10 mouse cellular contexts compared by ENCODE assay signal in the genomic region with DNA sequence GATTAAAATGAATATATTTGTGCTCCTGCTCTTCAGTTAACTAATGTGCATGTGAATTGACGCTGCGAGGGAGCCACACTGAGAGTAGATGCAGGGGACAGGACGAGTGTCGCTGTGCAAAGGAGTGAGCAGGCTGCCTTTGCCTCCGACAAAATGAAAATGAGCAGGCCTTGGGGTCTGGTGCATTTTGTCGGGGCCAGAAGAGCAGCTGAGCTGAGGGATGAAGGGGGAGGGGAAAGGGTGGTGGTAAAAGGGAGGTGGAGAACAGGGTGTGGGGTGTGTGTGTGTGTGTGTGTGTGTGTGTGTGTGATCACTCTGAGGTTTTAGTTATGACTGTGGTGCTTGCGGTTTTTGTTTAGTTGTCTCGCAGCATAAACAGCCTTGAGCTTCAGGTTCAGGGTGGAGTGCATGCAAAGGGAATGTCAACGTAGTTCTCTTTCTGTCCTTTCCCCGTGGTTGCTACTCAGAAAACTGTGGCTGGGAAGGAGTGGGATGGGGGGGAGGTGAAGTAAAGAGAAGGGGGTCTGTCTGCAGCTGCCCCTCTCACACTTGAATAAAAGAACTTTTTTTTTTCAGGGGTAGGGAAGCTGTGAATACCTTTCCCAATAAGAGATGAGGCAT.
DNase-seq lines count a peak whose midpoint lies in the region; ATAC-seq and TF ChIP-seq lines count a peak whose summit lies in the region.
"Had no signal": no experiment of that assay in that cellular context is flagged by ENCODE, and none has a peak within 500 bp of the region (broad histone marks: within the 10 kb centered on the region; RNA-seq: fewer than 3 reads in every experiment).

No protein-coding gene starts in this region.

- no peak overlapping the region for H3K4me3 ChIP-seq in kidney, embryonic 15.5 days (replicated peaks)
- H3K4me3 ChIP-seq in embryonic facial prominence, embryonic 11.5 days (ENCODE audit: low read depth, low read length), result no peak overlapping the region
- H3K4me3 ChIP-seq in hindbrain, postnatal 0 days (ENCODE audit: low read length), result peak overlapping the region; percentile 19
- H3K4me3 ChIP-seq in midbrain, embryonic 13.5 days (replicated peaks), result peak overlapping the region; percentile 26
- H3K4me3 ChIP-seq in intestine, embryonic 16.5 days (ENCODE audit: low read length), result no peak overlapping the region
- H3K4me3 ChIP-seq: myocyte had no signal

- H3K4me2 ChIP-seq in kidney, embryonic 15.5 days, result peak overlapping the region; percentile 37
- no peak overlapping the region for H3K4me2 ChIP-seq in embryonic facial prominence, embryonic 11.5 days (ENCODE audit: low read depth, low read length)
- H3K4me2 ChIP-seq in hindbrain, postnatal 0 days (ENCODE audit: low read depth, low read length), result peak overlapping the region; percentile 59
- peak overlapping the region; percentile 52 for H3K4me2 ChIP-seq in midbrain, embryonic 13.5 days (replicated peaks)
- H3K4me2 ChIP-seq in intestine, embryonic 16.5 days (ENCODE audit: low read depth, low read length), result no peak overlapping the region

- peak; percentile 41 for ATAC-seq in kidney, embryonic 15.5 days (replicated peaks; ENCODE audit: low FRiP score)
- peak; percentile 79 for ATAC-seq in embryonic facial prominence, embryonic 11.5 days (replicated peaks; ENCODE audit: insufficient number of reproducible peaks, low FRiP score, low TSS enrichment, low read depth)
- ATAC-seq in hindbrain, postnatal 0 days, result peak; percentile 84
- peak; percentile 83 for ATAC-seq in midbrain, embryonic 13.5 days
- no peak for ATAC-seq in erythroblast, adult 5-6 weeks (replicated peaks; ENCODE audit: low FRiP score, poor library complexity, severe bottlenecking)
- ATAC-seq in intestine, embryonic 16.5 days, result no peak

- no peaks in the 10 kb centered on the region for H3K27me3 ChIP-seq in kidney, embryonic 15.5 days
- no peaks in the 10 kb centered on the region for H3K27me3 ChIP-seq in embryonic facial prominence, embryonic 11.5 days (ENCODE audit: control insufficient read depth, insufficient read depth, low read length)
- H3K27me3 ChIP-seq in hindbrain, postnatal 0 days (ENCODE audit: insufficient read depth, low read length), result no peaks in the 10 kb centered on the region
- H3K27me3 ChIP-seq in midbrain, embryonic 13.5 days, result no peaks in the 10 kb centered on the region
- H3K27me3 ChIP-seq in intestine, embryonic 16.5 days (replicated peaks; ENCODE audit: control insufficient read depth, insufficient read depth, low read length), result peaks cover 3% of the 10 kb centered on the region; the same call in 1 of the 2 replicates

- TF ChIP-seq CTCF in hindbrain, postnatal 0 days (IDR thresholded peaks at IDR 0.05; ENCODE audit: low read depth), result no peak

- peak overlapping the region; percentile 57 for H3K27ac ChIP-seq in kidney, embryonic 15.5 days
- 0 out of 2 replicates have a peak overlapping the region, but pooled peaks have one; percentile 13 for H3K27ac ChIP-seq in embryonic facial prominence, embryonic 11.5 days (replicated peaks; ENCODE audit: low read depth, low read length)
- peak overlapping the region; percentile 91 for H3K27ac ChIP-seq in hindbrain, postnatal 0 days
- H3K27ac ChIP-seq in midbrain, embryonic 13.5 days, result peak overlapping the region; percentile 97
- no peak overlapping the region for H3K27ac ChIP-seq in intestine, embryonic 16.5 days (ENCODE audit: low read length)

- H3K36me3 ChIP-seq in kidney, embryonic 15.5 days, result no peaks in the 10 kb centered on the region
- H3K36me3 ChIP-seq in embryonic facial prominence, embryonic 11.5 days (replicated peaks; ENCODE audit: control insufficient read depth, insufficient read depth, low read depth, low read length), result no peaks in the 10 kb centered on the region
- no peaks in the 10 kb centered on the region for H3K36me3 ChIP-seq in hindbrain, postnatal 0 days (ENCODE audit: insufficient read depth, low read length)
- no peaks in the 10 kb centered on the region for H3K36me3 ChIP-seq in midbrain, embryonic 13.5 days
- H3K36me3 ChIP-seq in intestine, embryonic 16.5 days (ENCODE audit: control insufficient read depth, insufficient read depth, low read length), result no peaks in the 10 kb centered on the region
- H3K36me3 ChIP-seq: G1E had no signal

- H3K9ac ChIP-seq in kidney, embryonic 15.5 days, result no peak overlapping the region
- H3K9ac ChIP-seq in embryonic facial prominence, embryonic 11.5 days (replicated peaks; ENCODE audit: low read length), result no peak overlapping the region
- peak overlapping the region; percentile 61 for H3K9ac ChIP-seq in hindbrain, postnatal 0 days (replicated peaks; ENCODE audit: low read length)
- peak overlapping the region; percentile 63 for H3K9ac ChIP-seq in midbrain, embryonic 13.5 days (replicated peaks)
- H3K9ac ChIP-seq in intestine, embryonic 16.5 days (ENCODE audit: low read depth, low read length), result no peak overlapping the region

- 16% methylated on average over 10 of the region's 10 CpGs for WGBS in kidney, embryonic 15.5 days
- WGBS in embryonic facial prominence, embryonic 11.5 days, result 11% methylated on average over 10 of the region's 10 CpGs
- WGBS in hindbrain, postnatal 0 days, result 5% methylated on average over 10 of the region's 10 CpGs
- 2% methylated on average over 10 of the region's 10 CpGs for WGBS in midbrain, embryonic 13.5 days
- 15% methylated on average over 10 of the region's 10 CpGs for WGBS in intestine, embryonic 16.5 days

- peaks cover 17% of the 10 kb centered on the region for H3K4me1 ChIP-seq in kidney, embryonic 15.5 days
- H3K4me1 ChIP-seq in embryonic facial prominence, embryonic 11.5 days (ENCODE audit: control insufficient read depth, insufficient read depth, low read length), result no peaks in the 10 kb centered on the region
- H3K4me1 ChIP-seq in hindbrain, postnatal 0 days (ENCODE audit: insufficient read depth, low read length), result peaks cover 26% of the 10 kb centered on the region; the same call in 1 of the 2 replicates
- H3K4me1 ChIP-seq in midbrain, embryonic 13.5 days (replicated peaks), result peaks cover 59% of the 10 kb centered on the region
- H3K4me1 ChIP-seq in intestine, embryonic 16.5 days (ENCODE audit: control insufficient read depth, insufficient read depth, low read length), result no peaks in the 10 kb centered on the region

- DNase-seq in kidney, adult 11 months, result no peak
- peak; percentile 48 for DNase-seq in embryonic facial prominence, embryonic 11.5 days (ENCODE audit: low spot score)
- peak; percentile 81 for DNase-seq in hindbrain, postnatal 0 days (ENCODE audit: low spot score)
- no peak for DNase-seq in urinary bladder, adult 18-20 months (ENCODE audit: low spot score in 2 of 2)

- H3K9me3 ChIP-seq in kidney, embryonic 15.5 days (replicated peaks), result no peaks in the 10 kb centered on the region
- no peaks in the 10 kb centered on the region for H3K9me3 ChIP-seq in embryonic facial prominence, embryonic 11.5 days (replicated peaks; ENCODE audit: control insufficient read depth, low read length)
- H3K9me3 ChIP-seq in hindbrain, postnatal 0 days (ENCODE audit: low read length), result no peaks in the 10 kb centered on the region
- H3K9me3 ChIP-seq in midbrain, embryonic 13.5 days, result no peaks in the 10 kb centered on the region
- H3K9me3 ChIP-seq in intestine, embryonic 16.5 days (ENCODE audit: control insufficient read depth, low read length), result no peaks in the 10 kb centered on the region
- H3K9me3 ChIP-seq: G1E had no signal

Comparison
In these comparisons a context has a peak if more than half of its experiments do, and no peak if none do; other contexts are left out.
1. ATAC-seq: peak in kidney, embryonic 15.5 days (single experiment), embryonic facial prominence, embryonic 11.5 days (single experiment), hindbrain, postnatal 0 days (single experiment) and midbrain, embryonic 13.5 days (single experiment); none in erythroblast, adult 5-6 weeks (single experiment) and intestine, embryonic 16.5 days (single experiment).
2. H3K4me2 ChIP-seq: peak in kidney, embryonic 15.5 days (single experiment), hindbrain, postnatal 0 days (single experiment) and midbrain, embryonic 13.5 days (single experiment); none in embryonic facial prominence, embryonic 11.5 days (single experiment) and intestine, embryonic 16.5 days (single experiment).
3. H3K4me3 ChIP-seq: peak in hindbrain, postnatal 0 days (single experiment) and midbrain, embryonic 13.5 days (single experiment); none in kidney, embryonic 15.5 days (single experiment), embryonic facial prominence, embryonic 11.5 days (single experiment) and intestine, embryonic 16.5 days (single experiment).
4. H3K9ac ChIP-seq: peak in hindbrain, postnatal 0 days (single experiment) and midbrain, embryonic 13.5 days (single experiment); none in kidney, embryonic 15.5 days (single experiment), embryonic facial prominence, embryonic 11.5 days (single experiment) and intestine, embryonic 16.5 days (single experiment).
5. DNase-seq: peak in embryonic facial prominence, embryonic 11.5 days (single experiment) and hindbrain, postnatal 0 days (single experiment); none in kidney, adult 11 months (single experiment) and urinary bladder, adult 18-20 months (0 of 2).